Mouse (Mus musculus): ENCODE measurements around the gene Kremen1. TPM values are rescaled to one million over a fixed set of nuclear protein-coding genes. Genes with fewer than 3 reads are reported as not detected.

Kremen1 gene
- total and polyA plus RNA-seq, 3 experiments: 1.3 to 4.1 TPM; not detected in 1

- DNase-seq (ENCODE audit: low read depth, low spot score): no peak
- no peak overlapping the region for H3K9ac ChIP-seq (ENCODE audit: control insufficient read depth, low read depth, low read length, poor library complexity, severe bottlenecking)
- no peak for TF ChIP-seq TCF12 (IDR thresholded peaks at IDR 0.05; ENCODE audit: low read depth, low read length)
- no peak for TF ChIP-seq SMC3 (IDR thresholded peaks at IDR 0.05; ENCODE audit: low read depth, low read length)
- TF ChIP-seq POLR2AphosphoS5 (IDR thresholded peaks at IDR 0.05; ENCODE audit: borderline replicate concordance, low read depth, low read length): no peak
- TF ChIP-seq USF2 (IDR thresholded peaks at IDR 0.05; ENCODE audit: borderline replicate concordance in 1 of 2, insufficient read depth in 1 of 2, low read depth in 1 of 2, low read length in 2 of 2): no peak
- TF ChIP-seq BHLHE40 (IDR thresholded peaks at IDR 0.05; ENCODE audit: borderline replicate concordance, low read depth, low read length): no peak
- no peak overlapping the region for H3K27ac ChIP-seq (ENCODE audit: control insufficient read depth, low read depth, low read length)
- H3K4me1 ChIP-seq (ENCODE audit: control insufficient read depth in 1 of 2, insufficient read depth in 2 of 2, low read length in 2 of 2): no peaks in the 10 kb centered on the region
- no peak overlapping the region for H3K4me3 ChIP-seq (ENCODE audit: control insufficient read depth in 1 of 2, insufficient read depth in 1 of 2, low read depth in 2 of 2, low read length in 2 of 2)
- no peaks in the 10 kb centered on the region for H3K9me3 ChIP-seq (replicated peaks; ENCODE audit: insufficient read depth, low read length)
- H3K27me3 ChIP-seq (ENCODE audit: control insufficient read depth in 1 of 2, insufficient read depth in 2 of 2, low read length in 2 of 2): no peaks in the 10 kb centered on the region; a peak in 1 of 4 replicates
- H3K79me2 ChIP-seq (ENCODE audit: control insufficient read depth, insufficient read depth, low read length, poor library complexity): no peaks in the 10 kb centered on the region
- H3K36me3 ChIP-seq (ENCODE audit: control insufficient read depth in 1 of 2, insufficient read depth in 2 of 2, low read length in 2 of 2): no peaks in the 10 kb centered on the region
Measured at GRCm38 (mm10) chr11:5271274-5272065, 10.1 kb upstream of the Kremen1 start.

GRCm38 (mm10) chr11:5269846-5270461 is 8.6 kb upstream of the Kremen1 start:
- Histone ChIP-seq H3K36me3 (ENCODE audit: control insufficient read depth in 1 of 2, insufficient read depth in 2 of 2, low read length in 2 of 2) (no peaks in the 10 kb centered on the region), H3K79me2 (ENCODE audit: control insufficient read depth, insufficient read depth, low read length, poor library complexity) (no peaks in the 10 kb centered on the region), H3K9me3 (replicated peaks; ENCODE audit: insufficient read depth, low read length) (no peaks in the 10 kb centered on the region)

GRCm38 (mm10) chr11:5265764-5266163 is 4.4 kb upstream of the Kremen1 start:
- TF ChIP-seq USF2 (IDR thresholded peaks at IDR 0.05; ENCODE audit: borderline replicate concordance in 1 of 2, insufficient read depth in 1 of 2, low read depth in 1 of 2, low read length in 2 of 2): no peak
- no peak for TF ChIP-seq BHLHE40 (IDR thresholded peaks at IDR 0.05; ENCODE audit: borderline replicate concordance, low read depth, low read length)
- TF ChIP-seq CTCF (IDR thresholded peaks at IDR 0.05 in 2 of 3, conservative IDR thresholded peaks at IDR 0.05 in 1 of 3; ENCODE audit: control insufficient read depth in 1 of 3, insufficient read depth in 1 of 3, low read depth in 2 of 3, low read length in 3 of 3, poor library complexity in 1 of 3, severe bottlenecking in 1 of 3): no peak
- TF ChIP-seq POLR2A (IDR thresholded peaks at IDR 0.05; ENCODE audit: control insufficient read depth in 1 of 2, insufficient read depth in 1 of 2, low read depth in 1 of 2, low read length in 2 of 2, poor library complexity in 1 of 2): no peak
- no peak for TF ChIP-seq NRF1 (IDR thresholded peaks at IDR 0.05; ENCODE audit: insufficient read depth, low read depth, low read length, poor library complexity, severe bottlenecking)
- TF ChIP-seq CHD2 (IDR thresholded peaks at IDR 0.05; ENCODE audit: low read length): no peak
- TF ChIP-seq GABPA (IDR thresholded peaks at IDR 0.05; ENCODE audit: low read depth, low read length): no peak
- Histone ChIP-seq H3K27me3 (ENCODE audit: control insufficient read depth in 1 of 2, insufficient read depth in 2 of 2, low read length in 2 of 2) (peaks cover 1 to 4% of the 10 kb centered on the region in 2 experiments), H3K36me3 (ENCODE audit: control insufficient read depth in 1 of 2, insufficient read depth in 2 of 2, low read length in 2 of 2) (no peaks in the 10 kb centered on the region), H3K4me1 (ENCODE audit: control insufficient read depth in 1 of 2, insufficient read depth in 2 of 2, low read length in 2 of 2) (no peaks in the 10 kb centered on the region), H3K9me3 (replicated peaks; ENCODE audit: insufficient read depth, low read length) (no peaks in the 10 kb centered on the region), H3K79me2 (ENCODE audit: control insufficient read depth, insufficient read depth, low read length, poor library complexity) (no peaks in the 10 kb centered on the region; the same call in 1 of the 2 replicates), H3K4me3 (ENCODE audit: control insufficient read depth in 1 of 2, insufficient read depth in 1 of 2, low read depth in 2 of 2, low read length in 2 of 2) (no peak overlapping the region), H3K27ac (ENCODE audit: control insufficient read depth, low read depth, low read length) (no peak overlapping the region), H3K9ac (ENCODE audit: control insufficient read depth, low read depth, low read length, poor library complexity, severe bottlenecking) (no peak overlapping the region)
- DNase-seq (ENCODE audit: low read depth, low spot score): no peak

More at GRCm38 (mm10) chr11:5269846-5270461, 8.6 kb upstream of the Kremen1 start:
- TF ChIP-seq CHD1 (IDR thresholded peaks at IDR 0.05; ENCODE audit: low read depth, low read length) (no peak), USF2 (IDR thresholded peaks at IDR 0.05; ENCODE audit: borderline replicate concordance in 1 of 2, insufficient read depth in 1 of 2, low read depth in 1 of 2, low read length in 2 of 2) (no peak), SMC3 (IDR thresholded peaks at IDR 0.05; ENCODE audit: low read depth, low read length) (no peak), KAT2A (conservative IDR thresholded peaks at IDR 0.05; ENCODE audit: low read depth, low read length) (no peak)
- no peak overlapping the region for H3K27ac ChIP-seq (ENCODE audit: control insufficient read depth, low read depth, low read length)
- no peak overlapping the region for H3K4me3 ChIP-seq (ENCODE audit: control insufficient read depth in 1 of 2, insufficient read depth in 1 of 2, low read depth in 2 of 2, low read length in 2 of 2)
- no peak overlapping the region for H3K9ac ChIP-seq (ENCODE audit: control insufficient read depth, low read depth, low read length, poor library complexity, severe bottlenecking)
- no peaks in the 10 kb centered on the region for H3K4me1 ChIP-seq (ENCODE audit: control insufficient read depth in 1 of 2, insufficient read depth in 2 of 2, low read length in 2 of 2)
- no peak for DNase-seq (ENCODE audit: low read depth, low spot score)
- no peaks in the 10 kb centered on the region; a peak in 1 of 4 replicates for H3K27me3 ChIP-seq (ENCODE audit: control insufficient read depth in 1 of 2, insufficient read depth in 2 of 2, low read length in 2 of 2)
